10 mouse cellular contexts compared by ENCODE assay signal in the genomic region with DNA sequence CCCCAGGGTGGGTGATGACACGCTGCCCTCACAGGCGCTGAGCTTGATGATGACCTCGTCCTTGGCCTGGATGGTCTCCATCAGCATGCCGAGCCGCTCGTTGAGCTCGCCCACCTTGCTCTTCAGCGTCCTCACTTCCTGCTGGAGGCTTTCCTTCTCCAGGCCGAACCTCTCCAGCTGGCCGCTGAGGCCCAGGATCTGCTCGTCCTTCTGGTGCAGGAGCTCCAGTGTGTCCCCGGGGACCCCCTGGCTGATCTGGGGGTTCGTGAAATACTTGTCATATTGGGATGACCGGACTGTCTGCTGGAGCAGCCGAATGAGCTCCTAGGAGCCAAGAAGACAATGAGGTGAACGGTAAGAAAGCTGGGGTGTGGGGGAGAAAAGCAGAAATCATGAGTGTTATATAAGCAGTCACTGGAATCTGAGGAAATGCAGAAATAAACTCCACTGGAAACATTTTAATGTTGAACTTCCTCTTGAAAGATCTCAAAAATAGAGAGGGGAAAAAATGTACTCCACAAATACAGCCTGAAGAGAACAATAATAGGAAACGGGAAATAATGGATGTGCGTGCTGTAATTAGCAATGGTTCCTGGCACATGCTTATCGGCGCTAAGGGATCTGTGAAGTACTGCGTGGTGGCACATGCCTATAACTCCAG. TPM values are rescaled to one million over a fixed set of nuclear protein-coding genes. Genes with fewer than 3 reads are reported as not detected.
A peak's percentile ranks its signal among the peaks of the same experiment; 100 is the strongest.
DNase-seq lines count a peak whose midpoint lies in the region; ATAC-seq and TF ChIP-seq lines count a peak whose summit lies in the region.
"Had no signal": no experiment of that assay in that cellular context is flagged by ENCODE, and none has a peak within 500 bp of the region (broad histone marks: within the 10 kb centered on the region; RNA-seq: fewer than 3 reads in every experiment).

No protein-coding gene starts in this region.

- H3K27me3 ChIP-seq in heart, embryonic 14.5 days (ENCODE audit: control insufficient read depth, insufficient read depth, low read length) = no peaks in the 10 kb centered on the region
- H3K27me3 ChIP-seq: limb, embryonic 12.5 days had no signal

- DNase-seq in left cerebral cortex, adult 18-20 months (ENCODE audit: low spot score in 2 of 2) = peak; percentile 21 to 49
- DNase-seq in left cerebral cortex, postnatal 4 days = no peak
- DNase-seq in left cerebral cortex, adult 2 months (ENCODE audit: extremely low spot score in 1 of 2, low spot score in 2 of 2) = peak in 1 of 2 experiments; percentile 49
- no peak for DNase-seq in cerebellum, adult 9-10 months
- DNase-seq in neural tube, embryonic 10.5 days (ENCODE audit: extremely low spot score, low spot score) = no peak
- DNase-seq in MN1 (ENCODE audit: low spot score) = no peak
- DNase-seq: spleen, adult 18-20 months had no signal

- 58% methylated on average over 21 of the region's 21 CpGs for WGBS in heart, embryonic 14.5 days
- WGBS in olfactory bulb, adult 2 months = 74% methylated on average over 21 of the region's 21 CpGs

- H3K4me2 ChIP-seq in heart, embryonic 14.5 days (ENCODE audit: low read length) = no peak overlapping the region
- H3K4me2 ChIP-seq: limb, embryonic 12.5 days had no signal

- H3K4me1 ChIP-seq in heart, embryonic 14.5 days (ENCODE audit: control insufficient read depth in 2 of 2, insufficient read depth in 2 of 2, low read length in 2 of 2) = peaks cover 14 to 16% of the 10 kb centered on the region in 2 experiments
- H3K4me1 ChIP-seq in olfactory bulb, adult 2 months (ENCODE audit: control insufficient read depth, insufficient read depth, low read length) = peaks cover 19% of the 10 kb centered on the region
- H3K4me1 ChIP-seq: limb, embryonic 12.5 days had no signal

- TF ChIP-seq CTCF in left cerebral cortex, adult 2 months (IDR thresholded peaks at IDR 0.05) = no peak
- no peak for TF ChIP-seq CTCF in olfactory bulb, adult 2 months (IDR thresholded peaks at IDR 0.05; ENCODE audit: insufficient read depth, low read depth, low read length)

- peaks cover 34% of the 10 kb centered on the region for H3K36me3 ChIP-seq in heart, embryonic 14.5 days (ENCODE audit: control insufficient read depth, insufficient read depth, low read length)

- intact Hi-C loops in left cerebral cortex, postnatal 4 days (cut with DNase I) = no loop called here
- intact Hi-C loops in left cerebral cortex, adult 2 months (cut with DNase I) = no loop called here

- peak overlapping the region; percentile 31 to 37; a peak in 3 of 4 replicates for H3K27ac ChIP-seq in heart, embryonic 14.5 days (replicated peaks in 1 of 2; ENCODE audit: control insufficient read depth in 1 of 2, insufficient read depth in 1 of 2, low read depth in 2 of 2, low read length in 2 of 2)
- peak overlapping the region; percentile 91 for H3K27ac ChIP-seq in left cerebral cortex, adult 2 months
- H3K27ac ChIP-seq in olfactory bulb, adult 2 months (ENCODE audit: insufficient read depth, low read depth, low read length) = peak overlapping the region; percentile 25; the same call in 1 of the 2 replicates
- H3K27ac ChIP-seq: limb, embryonic 12.5 days had no signal

- no peak for TF ChIP-seq POLR2A in olfactory bulb, adult 2 months (IDR thresholded peaks at IDR 0.05; ENCODE audit: insufficient read depth, low read depth, low read length)

- no peak overlapping the region for H3K4me3 ChIP-seq in heart, embryonic 14.5 days (ENCODE audit: control insufficient read depth in 1 of 2, insufficient read depth in 1 of 2, low read depth in 1 of 2, low read length in 2 of 2)
- H3K4me3 ChIP-seq in left cerebral cortex, adult 2 months = peak overlapping the region; percentile 36
- H3K4me3 ChIP-seq in olfactory bulb, adult 2 months (ENCODE audit: insufficient read depth, low read depth, low read length) = no peak overlapping the region
- H3K4me3 ChIP-seq: limb, embryonic 12.5 days had no signal

- ATAC-seq in heart, embryonic 14.5 days (ENCODE audit: insufficient number of reproducible peaks, insufficient read depth, low FRiP score, low read depth) = no peak

- no peak overlapping the region for H3K9ac ChIP-seq in heart, embryonic 14.5 days (ENCODE audit: low read length)
- H3K9ac ChIP-seq: limb, embryonic 12.5 days had no signal

- no peaks in the 10 kb centered on the region for H3K9me3 ChIP-seq in heart, embryonic 14.5 days (ENCODE audit: control insufficient read depth, low read length)
- H3K9me3 ChIP-seq: limb, embryonic 12.5 days had no signal

RNA-seq across cellular contexts. Expression of a gene that starts 44.4 kb away (rescaled TPM):
- 10 to 100 TPM; 14.2 to 15.6 TPM for total RNA-seq in left cerebral cortex, adult 18-20 months (2021)
- total RNA-seq in left cerebral cortex, postnatal 4 days (2021) = 10 to 100 TPM; 16.8 to 21.9 TPM
- 5.3 and 7.1 TPM in 2 replicates for polyA plus RNA-seq in heart, embryonic 14.5 days (2014; fragmentation: Nextera tagmentation; extraction: Ambion mirVana)
- total RNA-seq in left cerebral cortex, adult 2 months (2021) = 10 to 100 TPM; 14.1 to 14.2 TPM
- not detected in 2 replicates for polyA plus RNA-seq in olfactory bulb, adult 2 months (2012; ENCODE audit: insufficient read depth, insufficient read length, low replicate concordance, missing spikeins)

Comparison
In these comparisons a context has a peak if more than half of its experiments do, and no peak if none do; other contexts are left out.
1. DNase-seq: peak in left cerebral cortex, adult 18-20 months (2 of 2); none in left cerebral cortex, postnatal 4 days (single experiment), cerebellum, adult 9-10 months (single experiment), neural tube, embryonic 10.5 days (single experiment) and MN1 (single experiment).
2. H3K27ac ChIP-seq: peak in every context shown above with its lines; median percentile 91 in left cerebral cortex, adult 2 months; 34 in heart, embryonic 14.5 days; 25 in olfactory bulb, adult 2 months.